Mouse (Mus musculus) MEL (cell line): ENCODE results near the gene Btnl6.

Source experiments
- E2F4 ChIP-seq: IDR thresholded peaks from 2 replicates; pipeline ENCODE4 v1.6.1; 2011; ENCODE audit warnings: low read depth, low read length, improper control_type of control experiment, borderline replicate concordance
- MAFK ChIP-seq: IDR thresholded peaks from 2 replicates; pipeline ENCODE4 v1.6.1; 2011; ENCODE audit warnings: low read depth, mild to moderate bottlenecking, low read length, improper control_type of control experiment, borderline replicate concordance

GRCm38 (mm10) chr17:34517252-34517651 lies at the start of gene Btnl6:
- TF ChIP-seq MAFK: no peak
- no peak for TF ChIP-seq E2F4
